Mouse (Mus musculus): ENCODE results near the gene Ctsq. TPM values are rescaled to one million over a fixed set of nuclear protein-coding genes. Genes with fewer than 3 reads are reported as not detected.
"Not testable (repeated sequence)": the region's sequence is repeated elsewhere in the genome, so short reads cannot be mapped to it uniquely, and the experiment has no call there.

Ctsq gene
- total RNA-seq (2021) = not detected
- long read RNA-seq, experiment 1 = 0 reads
- long read RNA-seq, experiment 2 = 0 reads

- no peak for DNase-seq
Measured at GRCm38 (mm10) chr13:61040531-61040930, at the start of gene Ctsq. Ctsq (minus strand) TSS chr13:61040631.

DNA sequence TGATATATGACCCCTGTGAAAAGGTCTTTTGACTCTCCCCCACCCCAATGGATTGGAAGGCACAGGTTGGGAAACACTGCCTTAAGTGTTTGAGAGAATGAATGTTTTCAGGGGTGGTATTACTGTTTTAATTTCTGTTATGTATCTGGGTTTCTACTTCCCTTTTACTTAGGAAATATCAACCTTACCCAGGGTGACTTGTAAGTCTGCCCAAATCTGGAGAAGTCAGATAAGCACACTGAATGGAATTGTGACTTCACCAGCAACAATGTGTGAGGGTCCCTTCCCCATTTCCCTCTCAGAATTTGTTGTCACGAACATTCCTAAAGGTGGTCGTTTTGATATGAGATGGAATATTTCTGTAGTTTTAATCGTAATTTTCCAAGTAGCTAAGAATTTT lies 17.6 kb downstream of the Ctsq start:
- no peak for DNase-seq

DNA sequence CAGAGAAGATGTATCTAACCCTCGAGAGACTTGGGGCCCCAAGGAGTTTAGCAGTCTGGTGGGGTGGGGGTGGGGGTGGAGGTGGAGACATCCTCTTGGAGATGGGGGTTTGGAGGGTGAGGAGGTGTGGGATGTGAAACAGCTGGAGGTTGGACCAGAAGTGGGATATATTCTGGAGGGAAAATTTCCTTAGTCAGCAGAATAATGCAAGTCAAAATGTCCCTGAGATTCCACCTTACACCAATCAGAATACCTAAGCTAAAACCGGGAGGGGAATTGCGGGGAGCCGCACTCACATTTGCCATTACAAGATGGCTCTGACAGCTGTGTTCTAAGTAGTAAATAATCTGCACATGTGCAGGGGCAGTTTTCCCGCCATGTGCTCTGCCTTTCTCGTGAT lies 18.6 kb downstream of the Ctsq start:
- DNase-seq = no peak

DNA sequence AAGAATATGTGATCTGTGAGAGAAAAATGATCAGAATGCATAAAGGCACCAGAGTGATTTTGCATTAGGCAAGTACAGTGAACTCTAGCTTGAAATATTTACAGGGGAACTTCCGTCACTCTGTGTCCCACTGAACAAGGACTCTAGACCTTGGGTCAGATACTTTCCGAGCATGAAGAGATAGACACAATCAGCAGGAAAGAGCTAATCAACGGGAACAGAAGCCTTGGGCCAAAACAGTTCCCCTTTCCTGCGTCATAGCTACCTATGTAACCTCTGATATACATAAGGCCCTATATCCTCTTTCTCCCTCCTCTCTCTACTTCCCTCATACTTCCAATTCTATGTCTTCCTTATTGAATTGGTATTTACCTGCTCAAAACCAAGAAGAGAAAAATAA lies 30.3 kb downstream of the Ctsq start:
- no peak for DNase-seq

DNA sequence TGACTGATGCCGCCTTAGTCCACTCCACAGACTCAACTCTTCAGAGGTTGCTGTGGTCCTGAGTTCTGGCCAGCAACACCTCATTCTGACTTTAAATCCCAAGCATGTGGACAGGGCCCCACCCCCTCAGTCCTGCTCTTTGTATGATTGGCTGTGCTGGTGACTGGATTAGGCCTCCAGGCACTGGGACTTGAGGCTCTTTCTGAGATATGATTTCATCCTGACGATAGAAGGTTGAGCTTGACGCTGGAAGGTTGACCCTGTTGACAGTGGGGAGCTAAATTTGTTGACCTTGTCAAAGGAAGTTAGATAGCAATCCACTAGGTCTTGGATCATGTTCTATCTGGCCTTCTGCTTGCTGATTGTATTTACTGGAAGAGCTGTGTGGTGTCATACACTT lies 34.6 kb downstream of the Ctsq start, which contains the start of gene Ctsj:
Gene Ctsj (minus strand): TSS at position 101 of the 400 bp plus-strand sequence.
- no peak for DNase-seq

- peak; percentile 4 for DNase-seq
Measured at GRCm38 (mm10) chr13:60997600-60997999, 42.8 kb downstream of the Ctsq start.

GRCm38 (mm10) chr13:60986915-60987314 lies 53.5 kb downstream of the Ctsq start:
- not testable (repeated sequence) for DNase-seq

Other genes starting within 250 kb of the Ctsq start
- gene Ctsll3, start 237.8 kb downstream of the Ctsq start, total RNA-seq (2021) = not detected
- gene 4930486L24Rik, start 176.2 kb downstream of the Ctsq start, total RNA-seq (2021) = 10 to 100 TPM; 21.8 to 23.7 TPM
- gene Gm49392, start 143.7 kb downstream of the Ctsq start, total RNA-seq (2021) = under 1 TPM; 0.58 to 0.99 TPM
- 10 to 100 TPM in 1 of 2 experiments, 1 to 10 TPM in 1; 5.2 to 11.0 TPM for gene Ctla2b, start 143.2 kb downstream of the Ctsq start, total RNA-seq (2021)
- gene Tpbpb, start 135.8 kb downstream of the Ctsq start, total RNA-seq (2021) = not detected
- not detected for gene Gm49393, start 105.0 kb downstream of the Ctsq start, total RNA-seq (2021)
- gene Gm49391, start 104.1 kb downstream of the Ctsq start, total RNA-seq (2021) = 1 to 10 TPM in 1 of 2 experiments, under 1 TPM in 1; 0.70 to 1.8 TPM
- 10 to 100 TPM; 44.4 to 56.3 TPM for gene Ctla2a, start 104.0 kb downstream of the Ctsq start, total RNA-seq (2021)
- not detected for gene Tpbpa, start 98.6 kb downstream of the Ctsq start, total RNA-seq (2021)
- not detected for gene Ctsj, start 34.7 kb downstream of the Ctsq start, total RNA-seq (2021)
- not detected for gene Ctsr, start 123.6 kb upstream of the Ctsq start, total RNA-seq (2021)
- not detected for gene Cts6, start 162.8 kb upstream of the Ctsq start, total RNA-seq (2021)
- not detected for gene Cts8, start 214.7 kb upstream of the Ctsq start, total RNA-seq (2021)
- gene Gm49398, start 248.2 kb upstream of the Ctsq start, total RNA-seq (2021) = not detected

Measured in adrenal gland, postnatal 10 days (tissue).